Mouse (Mus musculus) ES-Bruce4 (cell line): Measurements from ENCODE around the gene Pigk.

ENCODE experiments used
- CTCF ChIP-seq: IDR thresholded peaks from one replicate; pipeline ENCODE4 v1.8.1; 2011; ENCODE audit warnings: low read depth, low read length
- POLR2A ChIP-seq: IDR thresholded peaks from one replicate; pipeline ENCODE4 v1.8.1; 2011; ENCODE audit warnings: low read length; ENCODE audit not compliant: insufficient read depth

DNA sequence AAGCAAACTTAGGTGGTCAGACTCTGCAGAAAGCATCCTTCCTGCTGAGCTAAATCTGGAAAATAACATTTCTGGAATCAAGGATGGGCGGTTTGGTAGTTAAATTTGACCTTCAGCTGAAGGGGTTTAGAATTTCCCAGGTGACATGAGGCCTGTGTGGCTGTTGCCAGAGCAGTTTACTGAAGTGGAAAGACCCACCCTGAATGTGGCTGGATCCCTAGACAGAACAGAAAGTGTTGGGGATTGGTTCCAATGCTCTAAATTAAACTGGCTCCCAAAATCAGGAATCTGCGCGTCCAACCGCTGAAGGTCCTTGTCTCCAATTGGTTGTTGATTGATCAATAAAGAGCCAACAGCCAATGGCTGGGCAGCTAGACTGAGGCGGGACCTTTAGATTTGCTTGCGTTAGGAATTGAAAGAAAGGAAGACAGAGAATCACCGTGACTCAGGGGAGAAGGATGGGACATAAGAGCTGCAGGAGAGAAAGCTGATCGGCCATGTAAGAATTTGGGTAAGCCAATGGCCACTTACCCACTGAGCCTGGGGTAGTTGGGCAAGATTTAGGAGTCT, 11.5 kb upstream of the Pigk start:
- TF ChIP-seq POLR2A = no peak
- TF ChIP-seq CTCF = no peak
